Mouse (Mus musculus) heart, embryonic 14.5 days (tissue): ENCODE data around the gene Ensa. TPM values are rescaled to one million over a fixed set of nuclear protein-coding genes. Genes with fewer than 3 reads are reported as not detected.

Source experiments
- ATAC-seq: fragments of 200-750 bp; cut with Nextera tagmentation; 2 replicates; pipeline ENCODE4 v1.8.0; 2017; ENCODE audit warnings: low read depth, moderate TSS enrichment; ENCODE audit not compliant: insufficient number of reproducible peaks, insufficient read depth, low FRiP score
- H3K27ac ChIP-seq, 2 experiments: fragments of 200-500 bp in 1 of 2; fragments of 300-500 bp in 1 of 2; sonication (generic) in 1 of 2; replicated peaks in 1 of 2; 2 replicates each; pipeline ENCODE4 v1.5.1; 2012 to 2014; ENCODE audit warnings: low read depth in 2 of 2, low read length in 2 of 2, control low read depth in 1 of 2, mild to moderate bottlenecking in 1 of 2, mixed read lengths in 1 of 2; ENCODE audit not compliant: control insufficient read depth in 1 of 2, insufficient read depth in 1 of 2
- H3K27me3 ChIP-seq: fragments of 300-500 bp; sonication (generic); 2 replicates; pipeline ENCODE4 v1.6.1; 2014; ENCODE audit warnings: mild to moderate bottlenecking, low read length, control low read depth; ENCODE audit not compliant: control insufficient read depth, insufficient read depth
- H3K36me3 ChIP-seq: fragments of 300-500 bp; sonication (generic); 2 replicates; pipeline ENCODE4 v1.6.1; 2014; ENCODE audit warnings: mild to moderate bottlenecking, control low read depth, low read length, mixed read lengths; ENCODE audit not compliant: control insufficient read depth, insufficient read depth
- H3K4me1 ChIP-seq, 2 experiments: fragments of 200-500 bp in 1 of 2; fragments of 300-500 bp in 1 of 2; sonication (generic) in 1 of 2; 2 replicates each; pipeline ENCODE4 v1.6.1; 2012 to 2014; ENCODE audit warnings: low read length in 2 of 2, control low read depth in 1 of 2, mixed read lengths in 1 of 2; ENCODE audit not compliant: control insufficient read depth in 2 of 2, insufficient read depth in 2 of 2
- H3K4me2 ChIP-seq: fragments of 300-500 bp; sonication (generic); 2 replicates; pipeline ENCODE4 v1.6.1; 2014; ENCODE audit warnings: mild to moderate bottlenecking, low read length
- H3K4me3 ChIP-seq, 2 experiments: fragments of 200-500 bp in 1 of 2; fragments of 300-500 bp in 1 of 2; sonication (generic) in 1 of 2; 2 replicates each; pipeline ENCODE4 v1.5.1; 2012 to 2014; ENCODE audit warnings: low read length in 2 of 2, mild to moderate bottlenecking in 2 of 2, control low read depth in 1 of 2, low read depth in 1 of 2, moderate library complexity in 1 of 2; ENCODE audit not compliant: control insufficient read depth in 1 of 2, insufficient read depth in 1 of 2
- H3K9ac ChIP-seq: fragments of 300-500 bp; sonication (generic); 2 replicates; pipeline ENCODE4 v1.6.1; 2014; ENCODE audit warnings: mild to moderate bottlenecking, low read length
- H3K9me3 ChIP-seq: fragments of 300-500 bp; sonication (generic); 2 replicates; pipeline ENCODE4 v1.6.1; 2016; ENCODE audit warnings: low read length, control low read depth; ENCODE audit not compliant: control insufficient read depth
- WGBS: fragments of 180-500 bp; shearing (Covaris S2); extraction: QIAGEN DNeasy Blood & Tissue Kit; methylation state at CpG from one replicate; pipeline ENCODE4 v1.1.7; 2014; 5-methylcytosine and 5-hydroxymethylcytosine counted together
- polyA plus RNA-seq: library from polyadenylated mRNA; unstranded; fragments of >200 nt; fragmentation: Nextera tagmentation; extraction: Ambion mirVana; gene quantifications from 2 replicates; pipeline ENCODE4 v1.2.1, GENCODE M21; 2014

The Ensa gene
- polyA plus RNA-seq, 1 experiment from 2014 or later = 51.1 TPM

DNA sequence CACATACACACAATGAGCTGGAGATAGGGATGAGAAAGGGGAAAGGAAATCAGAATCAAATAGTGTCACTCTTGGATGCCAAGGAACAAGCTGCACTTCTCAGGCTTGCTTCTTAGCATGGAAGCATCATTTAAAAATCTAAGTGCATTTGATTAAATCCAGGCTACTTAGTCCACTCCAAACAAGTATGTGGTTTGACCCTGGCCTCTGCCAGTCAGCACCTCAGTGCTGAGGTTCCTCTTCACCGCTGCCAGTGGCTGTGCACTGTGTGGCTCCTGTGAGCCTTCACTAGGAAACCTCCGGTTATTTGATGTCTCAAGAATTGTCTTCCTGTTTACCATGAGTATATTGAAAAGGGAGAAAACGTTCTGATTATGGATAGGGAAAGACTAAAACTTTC lies 6.1 kb downstream of the Ensa start:
- Histone ChIP-seq H3K9ac (no peak overlapping the region), H3K27me3 (no peaks in the 10 kb centered on the region), H3K4me3 (no peak overlapping the region), H3K4me2 (no peak overlapping the region), H3K27ac (no peak overlapping the region), H3K36me3 (peaks cover 96% of the 10 kb centered on the region), H3K4me1 (peaks cover 0 to 15% of the 10 kb centered on the region in 2 experiments; a peak in 3 of 4 replicates), H3K9me3 (no peaks in the 10 kb centered on the region)
- no peak for ATAC-seq
- WGBS = 78% methylated on average over 3 of the region's 3 CpGs

DNA sequence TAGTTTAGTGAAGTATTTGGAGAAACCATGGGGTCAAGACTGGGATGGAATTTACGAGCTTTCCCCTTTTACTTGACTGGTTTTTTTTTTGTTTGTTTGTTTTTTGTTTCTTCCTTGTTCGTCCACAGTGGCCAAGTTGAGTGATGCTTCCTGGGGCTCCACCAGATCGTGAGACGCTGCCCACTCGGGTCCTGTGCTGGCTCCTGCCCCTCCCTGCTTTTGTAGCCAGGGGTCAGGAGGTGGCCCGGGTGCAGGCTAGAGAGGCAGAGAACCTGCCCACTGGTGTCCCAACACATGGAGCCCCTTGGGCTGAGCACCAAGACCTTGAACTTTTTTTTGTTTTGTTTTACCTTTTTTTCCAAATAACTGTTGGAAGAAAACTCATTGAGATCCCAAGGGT lies 6.5 kb downstream of the Ensa start:
- Histone ChIP-seq H3K4me3 (no peak overlapping the region), H3K9me3 (no peaks in the 10 kb centered on the region), H3K27ac (no peak overlapping the region), H3K36me3 (peaks cover 97% of the 10 kb centered on the region), H3K9ac (no peak overlapping the region), H3K4me1 (peaks cover 0 to 10% of the 10 kb centered on the region in 2 experiments; a peak in 2 of 4 replicates), H3K27me3 (no peaks in the 10 kb centered on the region), H3K4me2 (no peak overlapping the region)
- 70% methylated on average over 6 of the region's 6 CpGs for WGBS
- no peak for ATAC-seq

DNA sequence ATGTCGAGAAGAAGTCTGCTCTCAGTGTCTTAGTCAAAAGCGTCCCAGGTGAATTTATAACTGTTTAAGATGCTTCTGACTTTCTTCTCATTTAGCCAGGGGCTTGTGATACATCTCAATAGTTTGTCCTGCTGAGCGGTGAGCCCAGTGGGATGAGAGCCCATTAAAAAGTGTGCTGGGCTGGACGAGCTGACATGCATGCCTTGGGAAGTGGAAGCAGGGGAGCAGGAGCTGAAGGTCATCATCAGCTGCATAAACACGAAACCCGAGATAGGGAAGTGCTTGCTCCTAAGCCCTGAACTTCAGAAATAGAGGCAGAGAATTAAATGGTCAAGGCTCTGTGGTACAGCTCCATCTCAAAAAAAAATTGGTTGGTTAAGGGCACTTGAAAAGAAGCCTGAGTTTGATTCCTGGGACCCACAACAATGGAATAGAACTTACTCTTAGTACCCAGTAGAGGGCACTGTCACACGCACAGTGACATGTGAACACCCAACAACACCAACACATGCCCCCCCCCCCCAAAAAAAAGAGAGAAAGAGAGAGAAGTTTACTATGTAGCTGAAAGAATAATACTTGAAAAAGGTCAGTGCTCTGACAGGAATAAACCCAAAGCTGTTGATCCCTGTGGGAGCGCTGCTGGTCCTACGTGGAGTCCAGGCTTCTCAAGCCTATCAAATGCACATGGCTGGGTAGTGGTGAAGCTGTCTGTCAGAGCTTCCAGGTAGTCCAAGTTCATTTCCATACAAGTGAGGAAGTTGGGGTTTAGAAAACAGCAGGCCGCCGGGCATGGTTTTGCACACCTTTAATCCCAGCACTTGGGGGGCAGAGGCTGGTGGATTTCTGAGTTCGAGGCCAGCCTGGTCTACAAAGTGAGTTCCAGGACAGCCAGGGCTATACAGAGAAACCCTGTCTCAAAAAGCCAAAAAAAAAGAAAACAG lies 8.1 kb downstream of the Ensa start:
- Histone ChIP-seq H3K9me3 (no peaks in the 10 kb centered on the region), H3K27me3 (no peaks in the 10 kb centered on the region), H3K36me3 (peaks cover 94% of the 10 kb centered on the region), H3K27ac (peak overlapping the region; percentile 35 to 45; a peak in 3 of 4 replicates), H3K4me3 (no peak overlapping the region), H3K4me1 (peaks cover 0 to 6% of the 10 kb centered on the region in 2 experiments; a peak in 2 of 4 replicates), H3K4me2 (no peak overlapping the region), H3K9ac (no peak overlapping the region)
- ATAC-seq = no peak
- WGBS = 61% methylated on average over 12 of the region's 12 CpGs

DNA sequence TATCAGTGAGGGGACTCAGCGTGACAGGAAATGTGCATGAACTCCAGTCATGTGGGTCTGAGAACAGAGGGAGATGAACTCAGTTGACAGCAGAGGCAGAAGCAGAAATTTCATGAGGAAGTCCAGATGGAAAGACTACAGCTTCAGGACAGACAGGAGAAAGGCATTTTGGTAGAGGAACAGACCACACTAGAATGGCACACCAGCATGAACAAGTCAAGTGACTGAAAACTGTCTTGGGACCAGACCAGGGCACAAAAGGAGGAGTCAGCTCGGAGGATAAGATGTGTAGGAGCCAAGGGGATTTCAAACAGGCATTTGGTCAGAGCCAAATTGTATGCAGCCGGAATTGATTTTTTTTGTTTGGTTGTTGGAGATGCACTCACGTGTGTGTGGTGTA lies 10.8 kb downstream of the Ensa start:
- no peak for ATAC-seq
- Histone ChIP-seq H3K9me3 (no peaks in the 10 kb centered on the region), H3K4me1 (peaks cover 0 to 6% of the 10 kb centered on the region in 2 experiments; a peak in 2 of 4 replicates), H3K36me3 (peaks cover 77% of the 10 kb centered on the region), H3K27ac (no peak overlapping the region), H3K4me2 (no peak overlapping the region), H3K9ac (no peak overlapping the region), H3K27me3 (no peaks in the 10 kb centered on the region), H3K4me3 (no peak overlapping the region)
- 66% methylated on average over 4 of the region's 4 CpGs for WGBS

DNA sequence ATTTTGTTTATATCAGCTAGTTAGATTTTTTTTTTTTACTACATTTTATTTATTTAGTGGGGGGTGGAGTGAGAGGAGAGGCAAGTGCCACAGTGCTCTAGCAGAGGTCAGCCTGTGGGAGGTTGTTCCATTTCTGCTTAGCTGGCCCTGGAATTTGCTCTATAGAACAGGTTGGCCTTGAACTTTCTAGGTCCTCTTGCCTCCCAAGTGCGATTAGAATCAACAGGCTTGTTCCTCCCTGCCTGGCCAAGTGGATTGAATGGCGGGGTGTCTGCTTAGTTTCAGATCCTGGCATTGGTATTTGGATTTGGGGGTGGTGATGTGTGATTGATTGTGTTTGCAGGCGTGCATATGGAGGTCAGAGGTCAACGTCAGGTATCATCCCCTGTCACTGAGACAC lies 11.3 kb downstream of the Ensa start:
- 54% methylated on average over 4 of the region's 4 CpGs for WGBS

DNA sequence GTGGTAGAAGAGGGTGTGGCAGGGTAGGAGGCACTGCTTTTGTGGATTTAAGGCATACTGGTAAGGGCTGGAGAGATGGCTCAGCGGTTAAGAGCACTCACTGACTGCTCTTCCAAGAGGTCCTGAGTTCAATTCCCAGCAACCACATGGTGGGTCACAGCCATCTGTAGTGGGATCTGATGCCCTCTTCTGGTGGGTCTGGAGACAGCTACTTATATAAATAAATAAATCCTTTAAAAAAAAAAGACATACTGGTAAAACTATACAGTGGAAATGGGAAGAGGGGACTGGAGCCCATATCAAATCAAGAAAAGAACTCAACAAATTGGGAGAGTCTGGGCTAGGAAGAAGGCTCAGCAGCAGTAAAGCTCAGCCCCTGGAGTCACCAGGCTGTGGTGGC lies 14.9 kb downstream of the Ensa start:
- ATAC-seq = no peak

More for the DNA sequence above, 11.3 kb downstream of the Ensa start:
- H3K4me1 ChIP-seq = peaks cover 0 to 6% of the 10 kb centered on the region in 2 experiments; a peak in 2 of 4 replicates
- H3K4me3 ChIP-seq = no peak overlapping the region
- no peak overlapping the region for H3K9ac ChIP-seq
- no peak for ATAC-seq
- H3K27ac ChIP-seq = no peak overlapping the region
- peaks cover 72% of the 10 kb centered on the region for H3K36me3 ChIP-seq
- H3K9me3 ChIP-seq = no peaks in the 10 kb centered on the region
- no peak overlapping the region for H3K4me2 ChIP-seq
- H3K27me3 ChIP-seq = no peaks in the 10 kb centered on the region

DNA sequence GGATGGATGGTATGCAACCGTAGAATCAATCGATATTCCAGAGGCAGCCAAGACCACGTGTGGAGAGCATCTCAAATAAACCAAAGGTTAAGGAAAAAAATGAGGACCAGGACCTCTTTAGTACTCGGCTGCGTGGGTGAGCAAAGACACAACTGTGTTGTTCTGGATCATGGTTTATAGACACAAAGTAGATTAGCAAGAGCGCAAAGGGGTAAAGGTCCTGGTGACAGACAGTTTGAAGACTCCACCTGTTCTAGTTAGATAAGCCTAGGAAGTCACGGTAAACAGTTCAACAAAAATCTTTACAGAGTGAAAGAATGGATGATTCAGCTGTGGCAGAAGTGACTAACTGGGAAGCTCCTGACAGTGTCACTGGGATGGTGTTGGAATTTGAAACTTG lies 18.3 kb downstream of the Ensa start:
- WGBS = 75% methylated on average over 7 of the region's 7 CpGs
- ATAC-seq = no peak
- no peaks in the 10 kb centered on the region for H3K9me3 ChIP-seq
- no peaks in the 10 kb centered on the region for H3K27me3 ChIP-seq
- no peak overlapping the region for H3K4me3 ChIP-seq
- no peak overlapping the region for H3K27ac ChIP-seq
- no peaks in the 10 kb centered on the region; a peak in 1 of 4 replicates for H3K4me1 ChIP-seq
- H3K36me3 ChIP-seq = peaks cover 9% of the 10 kb centered on the region
- H3K4me2 ChIP-seq = no peak overlapping the region
- no peak overlapping the region for H3K9ac ChIP-seq

More for the DNA sequence above, 14.9 kb downstream of the Ensa start:
- Histone ChIP-seq H3K36me3 (peaks cover 37% of the 10 kb centered on the region), H3K9me3 (no peaks in the 10 kb centered on the region), H3K27ac (no peak overlapping the region), H3K9ac (no peak overlapping the region), H3K4me3 (no peak overlapping the region), H3K4me1 (no peaks in the 10 kb centered on the region; a peak in 1 of 4 replicates), H3K27me3 (no peaks in the 10 kb centered on the region), H3K4me2 (no peak overlapping the region)
- 85% methylated on average over 1 of the region's 1 CpGs for WGBS
